Mouse (Mus musculus): Measurements from ENCODE around the gene Hoxb1. TPM values are rescaled to one million over a fixed set of nuclear protein-coding genes. Genes with fewer than 3 reads are reported as not detected.

Hoxb1 gene
- polyA plus RNA-seq, 3 experiments from 2014 or later: not detected

GRCm38 (mm10) chr11:96334998-96335397 lies 30.6 kb upstream of the Hoxb1 start:
- no peak for ATAC-seq

- no peak for ATAC-seq
Measured at GRCm38 (mm10) chr11:96336597-96336996, 29.0 kb upstream of the Hoxb1 start.

- no peak for ATAC-seq
Measured at GRCm38 (mm10) chr11:96337026-96337425, 28.5 kb upstream of the Hoxb1 start.

GRCm38 (mm10) chr11:96338957-96339855 lies 26.3 kb upstream of the Hoxb1 start:
- no peak for ATAC-seq

GRCm38 (mm10) chr11:96340698-96341365 lies 24.7 kb upstream of the Hoxb1 start:
- ATAC-seq: no peak

GRCm38 (mm10) chr11:96341701-96342575 lies 23.6 kb upstream of the Hoxb1 start:
- ATAC-seq: no peak

- no peak for ATAC-seq
Measured at GRCm38 (mm10) chr11:96342576-96342930, 23.0 kb upstream of the Hoxb1 start.

GRCm38 (mm10) chr11:96343206-96343745 lies 22.3 kb upstream of the Hoxb1 start:
- no peak for ATAC-seq

GRCm38 (mm10) chr11:96344061-96344877 lies 21.3 kb upstream of the Hoxb1 start:
- no peak for ATAC-seq

GRCm38 (mm10) chr11:96344878-96345159 lies 20.7 kb upstream of the Hoxb1 start:
- ATAC-seq: no peak

- no peak for ATAC-seq
Measured at GRCm38 (mm10) chr11:96345220-96345892, 20.2 kb upstream of the Hoxb1 start.

- no peak for ATAC-seq
Measured at GRCm38 (mm10) chr11:96345893-96346806, 19.4 kb upstream of the Hoxb1 start.

GRCm38 (mm10) chr11:96346916-96347520 lies 18.5 kb upstream of the Hoxb1 start:
- ATAC-seq: no peak

- ATAC-seq: no peak
Measured at GRCm38 (mm10) chr11:96347717-96348116, 17.8 kb upstream of the Hoxb1 start.

- no peak for ATAC-seq
Measured at GRCm38 (mm10) chr11:96348141-96348928, 17.2 kb upstream of the Hoxb1 start.

GRCm38 (mm10) chr11:96348988-96349387 lies 16.6 kb upstream of the Hoxb1 start:
- ATAC-seq: no peak

GRCm38 (mm10) chr11:96349491-96350340 lies 15.8 kb upstream of the Hoxb1 start:
- ATAC-seq: no peak

GRCm38 (mm10) chr11:96350341-96350624 lies 15.3 kb upstream of the Hoxb1 start, which contains the start of gene Hoxb2:
Gene Hoxb2, plus strand, starts transcription at chr11:96350525.
- ATAC-seq: no peak
